Mouse (Mus musculus) liver, embryonic 18 days (tissue): Measurements from ENCODE around the gene Safb2. TPM values are rescaled to one million over a fixed set of nuclear protein-coding genes. Genes with fewer than 3 reads are reported as not detected.

Experiments
- polyA plus RNA-seq: library from polyadenylated mRNA; depleted of rRNA; stranded (reverse); fragments of >200 nt; gene quantifications from 2 replicates; pipeline ENCODE4 v1.2.3, GENCODE M21; 2012; rRNA removed

Gene Safb2
- 26.2 and 32.8 TPM in 2 replicates for polyA plus RNA-seq

DNA sequence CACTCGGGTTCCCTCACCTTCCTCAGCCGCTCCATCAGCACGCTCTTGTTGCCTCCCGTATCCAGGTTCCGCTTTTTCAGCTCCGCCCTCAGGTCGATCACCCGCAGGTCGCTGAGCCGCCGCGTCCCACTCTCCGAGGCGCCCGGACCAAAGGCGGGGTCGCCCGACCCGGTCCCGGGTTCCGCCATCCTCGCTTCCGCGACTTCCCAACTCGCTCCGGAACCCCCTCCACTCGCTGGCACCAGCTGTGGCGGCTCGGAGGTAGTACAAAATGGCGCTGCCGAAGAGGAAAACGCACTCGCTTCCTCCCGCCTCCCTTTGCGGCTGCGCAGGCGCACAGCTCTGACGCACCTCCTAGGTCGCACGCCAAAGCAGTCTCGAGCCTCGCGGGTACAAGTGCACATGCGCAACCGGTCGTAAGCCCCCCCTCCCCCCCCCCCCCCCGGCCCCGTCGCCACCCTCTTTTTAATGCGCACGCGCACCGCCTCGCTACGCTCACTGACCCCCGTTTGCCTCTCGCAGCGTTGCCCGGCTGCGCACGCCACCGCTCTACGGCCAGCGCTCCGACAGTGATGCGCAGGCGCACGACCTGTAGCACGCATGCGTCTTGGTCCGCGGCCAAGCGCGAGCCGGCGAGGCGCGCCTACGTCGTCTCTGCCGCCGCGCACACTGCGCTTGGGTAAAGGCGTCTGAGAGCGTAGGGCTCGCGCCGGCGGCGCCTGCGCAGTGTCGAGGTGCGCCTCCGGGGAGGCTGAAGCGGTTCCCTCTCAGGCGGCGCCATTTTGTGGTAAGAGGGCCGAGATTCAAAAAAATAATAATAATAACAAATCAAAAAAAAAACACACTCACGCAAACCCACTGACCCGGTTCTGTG is at the start of gene Safb2, which contains the start of gene Safb:
TSS of gene Safb2 (minus strand) at position 329 of the 874 bp plus-strand sequence.
TSS of gene Safb (plus strand) at position 569 of the 874 bp plus-strand sequence.

DNA sequence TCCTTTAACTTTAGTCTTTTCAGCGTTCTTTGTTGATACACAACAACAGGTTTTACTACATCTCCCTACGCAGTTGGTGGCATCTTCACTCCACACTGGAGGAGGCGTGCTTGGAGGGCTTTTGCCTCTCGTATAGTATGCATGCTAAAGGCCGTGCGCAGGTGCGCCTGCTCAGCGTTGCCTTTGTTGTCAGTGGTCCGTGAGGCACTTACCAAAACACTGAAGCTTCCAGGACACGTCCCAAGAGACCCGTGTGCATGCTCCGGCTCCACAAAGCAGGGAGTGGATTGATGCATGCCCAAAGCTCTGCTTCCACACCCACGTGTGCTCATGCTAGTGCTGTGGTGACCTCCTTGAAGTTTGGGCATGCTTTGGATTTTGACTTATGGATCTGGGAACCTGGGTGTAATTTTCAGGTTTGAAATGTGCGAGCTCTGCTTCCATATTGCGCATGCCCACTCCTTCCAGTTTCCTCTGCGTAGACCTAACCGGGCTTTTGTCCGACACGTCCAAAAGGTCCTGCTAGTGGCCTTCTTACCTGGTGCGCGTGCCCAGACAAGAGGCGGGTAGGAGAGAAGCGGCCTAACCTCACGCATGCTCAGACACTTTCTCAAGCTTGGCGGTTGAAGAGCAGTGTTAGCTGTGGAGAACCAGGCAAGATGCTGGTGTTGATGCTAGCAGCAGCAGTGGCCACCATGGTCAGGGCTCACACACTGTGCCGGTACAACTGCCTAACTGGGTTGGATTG is 43.3 kb upstream of the Safb2 start, which contains the start of gene Catsperd:
TSS of gene Catsperd (plus strand) at position 614 of the 748 bp plus-strand sequence.

DNA sequence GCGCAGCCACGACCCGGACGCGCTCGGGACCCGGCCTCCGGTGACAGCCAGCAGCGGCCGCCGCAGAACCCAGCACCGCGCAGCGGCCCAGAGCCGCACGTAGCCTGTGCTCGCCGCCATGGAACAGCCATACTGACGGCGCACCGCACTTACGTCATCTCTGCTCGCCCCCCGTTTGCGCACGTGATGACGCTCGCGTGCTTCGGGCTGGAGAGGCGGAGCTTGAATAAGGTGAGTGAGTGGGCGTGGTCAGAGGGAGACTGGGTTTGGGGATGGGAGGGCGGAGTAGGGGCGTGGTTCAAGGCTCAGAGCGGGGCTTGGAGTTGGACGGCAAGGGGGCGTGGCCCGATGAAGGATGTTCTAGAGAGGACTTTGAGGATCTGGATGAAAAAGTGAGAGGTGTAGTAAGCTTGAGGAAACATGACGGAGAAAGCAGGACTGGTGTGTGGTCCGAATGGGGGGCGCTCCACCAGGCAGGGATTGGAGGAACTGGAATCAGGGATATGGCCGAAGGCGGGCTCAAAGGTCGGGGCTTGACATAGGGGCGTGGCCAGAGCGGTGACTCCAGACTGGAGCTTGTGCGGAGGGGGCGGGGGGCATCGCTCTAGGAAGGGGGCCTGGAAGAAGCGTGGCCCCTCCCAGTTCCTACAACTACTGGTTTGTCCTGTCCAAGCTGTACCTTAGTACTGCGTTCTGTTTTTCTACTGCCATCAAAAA is 42.5 kb upstream of the Safb2 start, which contains the start of gene Lonp1:
TSS of gene Lonp1 (minus strand) at position 134 of the 717 bp plus-strand sequence.

DNA sequence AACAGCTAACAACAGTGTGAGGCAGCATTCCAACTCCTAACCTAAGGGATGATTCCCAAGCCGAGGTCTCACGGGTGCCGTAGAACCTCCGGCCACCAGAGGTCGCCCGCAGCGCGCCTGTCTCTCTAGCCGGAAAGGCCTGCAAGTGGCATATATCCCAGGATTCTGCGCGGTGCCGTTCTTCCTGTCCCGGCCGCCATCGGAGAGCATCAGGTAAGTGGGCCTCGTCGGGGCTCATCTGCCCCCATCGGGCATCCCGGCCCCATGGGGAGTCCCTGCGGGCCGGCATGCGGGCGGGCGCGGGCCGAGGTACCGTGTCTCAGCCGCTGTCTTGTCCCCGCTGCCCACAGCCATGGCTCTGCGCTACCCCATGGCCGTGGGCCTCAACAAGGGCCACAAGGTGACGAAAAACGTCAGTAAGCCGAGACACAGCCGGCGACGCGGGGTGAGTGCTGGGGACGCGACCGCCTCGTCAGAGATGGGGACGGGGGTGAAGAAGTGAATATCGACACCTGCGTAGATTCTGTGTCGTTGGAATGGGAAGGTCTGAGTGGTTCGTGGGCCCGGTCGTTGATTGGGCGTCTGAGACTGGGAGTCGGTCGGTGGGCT is 29.0 kb upstream of the Safb2 start, which contains the start of gene Rpl36:
TSS of gene Rpl36 (plus strand) at position 181 of the 609 bp plus-strand sequence.

DNA sequence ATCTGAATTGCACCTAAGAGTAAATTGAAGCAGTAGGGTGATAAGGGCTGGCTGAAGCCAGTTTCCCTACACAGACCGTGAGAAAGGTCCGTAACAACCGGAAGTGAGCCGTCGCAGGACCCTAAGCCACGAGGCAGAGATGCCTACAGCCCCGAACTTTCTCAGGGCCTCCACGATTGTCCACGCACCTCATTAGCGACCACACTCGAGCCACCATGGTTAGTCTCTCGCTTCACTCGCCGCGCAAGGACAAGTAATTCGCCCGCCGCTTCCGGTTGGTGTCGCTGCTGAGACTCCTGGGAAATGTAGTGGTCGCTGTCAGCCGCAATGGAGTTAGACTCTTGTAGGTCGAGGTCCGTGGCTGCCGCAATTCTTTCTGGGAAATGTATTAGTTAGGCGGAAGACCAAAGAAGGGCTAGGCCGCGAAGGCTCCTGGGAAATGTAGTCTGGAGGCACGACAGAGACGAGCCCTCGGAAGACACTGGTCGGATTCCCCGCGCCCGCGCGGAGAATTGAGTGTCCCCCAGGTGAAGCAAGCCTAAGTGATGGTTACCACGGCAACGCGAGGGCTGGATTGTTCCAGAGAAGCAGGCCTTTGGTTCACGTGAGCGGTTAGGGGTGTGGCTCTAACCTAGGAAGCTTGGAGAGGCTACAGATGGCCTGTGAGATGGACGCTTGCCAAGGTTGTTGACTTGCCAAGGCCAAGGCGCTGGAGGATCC is 25.2 kb upstream of the Safb2 start, which contains the start of gene 2410015M20Rik:
TSS of gene 2410015M20Rik (minus strand) at position 320 of the 720 bp plus-strand sequence.

DNA sequence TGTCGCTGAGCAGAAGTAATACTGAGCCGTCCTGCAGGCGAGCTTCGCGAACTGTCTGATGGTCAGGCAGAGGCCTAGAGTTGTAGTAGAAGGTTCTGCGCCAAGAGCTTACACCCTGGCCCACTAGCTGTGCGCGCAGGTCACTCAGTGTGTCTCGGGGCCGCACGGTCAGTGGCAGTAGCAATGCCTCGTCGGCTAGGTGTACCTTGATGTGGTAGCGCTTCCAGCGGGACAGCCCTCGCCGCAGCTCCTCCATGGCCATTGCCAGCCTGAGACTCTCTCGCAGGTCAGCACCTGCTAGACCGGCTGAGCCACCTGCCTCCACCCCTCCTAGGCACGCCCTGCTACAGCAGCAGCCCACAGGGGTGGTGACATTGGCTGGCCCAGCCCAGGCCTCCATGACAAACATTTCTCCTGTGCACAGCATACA is 30.2 kb downstream of the Safb2 start, which contains the start of gene Gm20219:
TSS of gene Gm20219 (minus strand) at position 266 of the 430 bp plus-strand sequence.

DNA sequence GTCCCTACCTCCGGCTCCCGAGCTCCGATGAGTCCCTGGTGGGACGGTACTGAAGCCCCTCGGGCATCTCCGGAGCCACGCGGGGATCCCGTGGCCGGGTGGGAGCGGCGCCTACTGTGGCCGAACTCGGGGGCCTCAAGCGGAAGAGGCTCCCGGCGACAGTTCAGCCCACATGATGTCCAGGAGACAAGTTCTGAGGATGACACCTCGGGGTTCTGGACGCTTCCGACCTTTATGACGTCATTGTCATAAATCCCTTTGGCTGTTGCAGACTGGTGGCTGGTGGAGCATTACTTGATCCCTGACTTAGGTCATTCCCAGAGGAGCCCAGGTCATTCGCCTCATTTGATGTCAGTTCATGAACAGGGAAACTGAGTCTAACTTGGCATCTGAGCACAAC is 72.1 kb downstream of the Safb2 start, which contains the start of gene Znrf4:
TSS of gene Znrf4 (minus strand) at position 122 of the 400 bp plus-strand sequence.

Other genes starting within 250 kb of the Safb2 start
- gene Ptprs, start 108.1 kb downstream of the Safb2 start, polyA plus RNA-seq, result 15.9 and 17.3 TPM in 2 replicates
- gene Znrf4, start 72.2 kb downstream of the Safb2 start, polyA plus RNA-seq, result not detected in 2 replicates
- 0.30 and 0.31 TPM in 2 replicates for gene Gm20219, start 30.2 kb downstream of the Safb2 start, polyA plus RNA-seq
- 30.5 and 36.2 TPM in 2 replicates for gene Safb, start 240 bp upstream of the Safb2 start, polyA plus RNA-seq
- gene 2410015M20Rik, start 25.2 kb upstream of the Safb2 start, polyA plus RNA-seq, result 112 and 130 TPM in 2 replicates
- gene Rpl36, start 28.8 kb upstream of the Safb2 start, polyA plus RNA-seq, result 2,016 and 2,146 TPM in 2 replicates
- 49.0 and 55.3 TPM in 2 replicates for gene Lonp1, start 42.3 kb upstream of the Safb2 start, polyA plus RNA-seq
- 0.78 and 0.80 TPM in 2 replicates for gene Catsperd, start 43.6 kb upstream of the Safb2 start, polyA plus RNA-seq
- gene Ranbp3, start 88.7 kb upstream of the Safb2 start, polyA plus RNA-seq, result 29.8 and 33.2 TPM in 2 replicates
- gene Ndufa11, start 133.2 kb upstream of the Safb2 start, polyA plus RNA-seq, result 126 and 130 TPM in 2 replicates
- 3.6 and 3.7 TPM in 2 replicates for gene Vmac, start 133.4 kb upstream of the Safb2 start, polyA plus RNA-seq
- gene Nrtn, start 172.9 kb upstream of the Safb2 start, polyA plus RNA-seq, result 1.1 and 1.3 TPM in 2 replicates
- 13.6 and 16.6 TPM in 2 replicates for gene Dus3l, start 180.2 kb upstream of the Safb2 start, polyA plus RNA-seq
- 0.54 and 0.63 TPM in 2 replicates for gene Prr22, start 185.7 kb upstream of the Safb2 start, polyA plus RNA-seq
- 4.3 and 5.1 TPM in 2 replicates for gene Rfx2, start 246.4 kb upstream of the Safb2 start, polyA plus RNA-seq